Mouse (Mus musculus) megakaryocyte, embryonic 14.5 days (primary cell): Measurements from ENCODE around the gene Daxx. TPM values are rescaled to one million over a fixed set of nuclear protein-coding genes. Genes with fewer than 3 reads are reported as not detected.

Experiments
- H3K27me3 ChIP-seq: replicated peaks from 2 replicates; pipeline ENCODE3; 2012; ENCODE audit warnings: inconsistent platforms
- H3K36me3 ChIP-seq: replicated peaks from 2 replicates; pipeline ENCODE3; 2012; ENCODE audit warnings: low read length, inconsistent platforms, mixed read lengths
- H3K4me1 ChIP-seq: 2 replicates; pipeline ENCODE4 v1.6.1; 2012; ENCODE audit warnings: inconsistent platforms
- H3K4me3 ChIP-seq: replicated peaks from 2 replicates; pipeline ENCODE3; 2012; ENCODE audit warnings: moderate library complexity, mild to moderate bottlenecking, inconsistent platforms
- H3K9me3 ChIP-seq: 2 replicates; pipeline ENCODE4 v1.6.1; 2012; ENCODE audit warnings: inconsistent platforms
- FLI1 ChIP-seq: IDR thresholded peaks from 2 replicates; pipeline ENCODE4 v1.6.1; 2012; ENCODE audit warnings: low read length, inconsistent platforms, mixed read lengths
- GATA1 ChIP-seq: IDR thresholded peaks from 3 replicates; pipeline ENCODE4 v1.6.1; 2012; ENCODE audit warnings: mixed read lengths, low read length, inconsistent platforms, borderline replicate concordance
- polyA plus RNA-seq: library from polyadenylated mRNA; stranded (reverse); fragments of >175 nt; gene quantifications from 2 replicates; pipeline ENCODE4 v1.2.3, GENCODE M21; 2012; ENCODE audit warnings: low replicate concordance; ENCODE audit not compliant: insufficient read depth

The Daxx gene
- polyA plus RNA-seq, 1 experiment, result 20.0 TPM

DNA sequence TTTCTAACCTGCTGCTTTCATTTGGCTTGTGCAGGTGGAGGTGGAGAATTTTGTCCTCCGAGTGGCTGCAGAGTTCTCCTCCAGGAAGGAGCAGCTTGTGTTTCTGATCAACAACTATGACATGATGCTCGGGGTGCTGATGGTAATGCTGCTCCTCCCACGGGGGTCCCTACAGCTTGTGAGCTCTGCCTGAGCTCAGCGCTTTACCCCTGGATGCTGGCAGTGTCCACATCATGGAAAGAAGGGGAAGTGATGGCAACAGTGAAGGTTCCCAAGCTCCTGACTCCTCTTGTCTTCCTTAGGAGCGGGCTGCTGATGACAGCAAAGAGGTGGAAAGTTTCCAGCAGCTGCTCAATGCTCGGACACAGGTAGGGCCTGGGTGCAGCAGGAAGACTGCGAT, 53.7 kb downstream of the Daxx start:
- H3K36me3 ChIP-seq, result peaks cover 72% of the 10 kb centered on the region
- no peak for TF ChIP-seq FLI1
- TF ChIP-seq GATA1, result no peak

More for the DNA sequence above, 53.7 kb downstream of the Daxx start:
- Histone ChIP-seq H3K4me3 (no peak overlapping the region), H3K9me3 (no peaks in the 10 kb centered on the region), H3K27me3 (peaks cover 2% of the 10 kb centered on the region), H3K4me1 (peaks cover 6% of the 10 kb centered on the region)

Other genes starting within 250 kb of the Daxx start
- 70.4 and 414 TPM in 2 replicates for gene Hnrnpm, start 222.6 kb upstream of the Daxx start, polyA plus RNA-seq
- 77.9 and 126 TPM in 2 replicates for gene March2, start 190.7 kb upstream of the Daxx start, polyA plus RNA-seq
- gene Rab11b, start 148.9 kb upstream of the Daxx start, polyA plus RNA-seq, result 140 and 309 TPM in 2 replicates
- gene Angptl4, start 127.6 kb upstream of the Daxx start, polyA plus RNA-seq, result 0.59 and 1.5 TPM in 2 replicates
- 3.8 and 3.9 TPM in 2 replicates for gene Kank3, start 98.9 kb upstream of the Daxx start, polyA plus RNA-seq
- 840 and 6,431 TPM in 2 replicates for gene Rps28, start 84.9 kb upstream of the Daxx start, polyA plus RNA-seq
- gene Ndufa7, start 84.8 kb upstream of the Daxx start, polyA plus RNA-seq, result 1,277 and 1,645 TPM in 2 replicates
- 16.0 and 94.0 TPM in 2 replicates for gene Cd320, start 66.3 kb upstream of the Daxx start, polyA plus RNA-seq
- not detected in 2 replicates for gene Gm7029, start 35.6 kb upstream of the Daxx start, polyA plus RNA-seq
- 9.8 and 31.7 TPM in 2 replicates for gene Kifc1, start 18.8 kb upstream of the Daxx start, polyA plus RNA-seq
- gene Platr17, start 4.3 kb upstream of the Daxx start, polyA plus RNA-seq, result not detected in 2 replicates
- 362 and 606 TPM in 2 replicates for gene Tapbp, start 6.5 kb downstream of the Daxx start, polyA plus RNA-seq
- gene Zbtb22, start 6.5 kb downstream of the Daxx start, polyA plus RNA-seq, result 45.3 and 51.7 TPM in 2 replicates
- gene Rgl2, start 20.1 kb downstream of the Daxx start, polyA plus RNA-seq, result 90.4 and 221 TPM in 2 replicates
- 39.4 and 269 TPM in 2 replicates for gene Pfdn6, start 30.9 kb downstream of the Daxx start, polyA plus RNA-seq
- gene Wdr46, start 31.2 kb downstream of the Daxx start, polyA plus RNA-seq, result 58.7 and 64.2 TPM in 2 replicates
- 15.5 and 19.7 TPM in 2 replicates for gene B3galt4, start 42.1 kb downstream of the Daxx start, polyA plus RNA-seq
- gene Vps52, start 46.4 kb downstream of the Daxx start, polyA plus RNA-seq, result 75.8 and 138 TPM in 2 replicates
- gene Rps18, start 46.6 kb downstream of the Daxx start, polyA plus RNA-seq, result 17.5 and 129 TPM in 2 replicates
- 144 and 307 TPM in 2 replicates for gene H2-K1, start 90.9 kb downstream of the Daxx start, polyA plus RNA-seq
- 5.3 and 24.9 TPM in 2 replicates for gene Ring1, start 115.3 kb downstream of the Daxx start, polyA plus RNA-seq
- gene H2-Ke6, start 118.6 kb downstream of the Daxx start, polyA plus RNA-seq, result 12.4 and 22.2 TPM in 2 replicates
- gene Slc39a7, start 122.3 kb downstream of the Daxx start, polyA plus RNA-seq, result 63.6 and 95.7 TPM in 2 replicates
- gene Rxrb, start 122.4 kb downstream of the Daxx start, polyA plus RNA-seq, result 66.5 and 117 TPM in 2 replicates
- 19.6 and 36.5 TPM in 2 replicates for gene Col11a2, start 130.0 kb downstream of the Daxx start, polyA plus RNA-seq
- gene H2-Oa, start 182.9 kb downstream of the Daxx start, polyA plus RNA-seq, result 9.5 and 12.1 TPM in 2 replicates
- 19.3 and 32.1 TPM in 2 replicates for gene H2-DMa, start 210.1 kb downstream of the Daxx start, polyA plus RNA-seq
- 174 and 242 TPM in 2 replicates for gene Brd2, start 213.2 kb downstream of the Daxx start, polyA plus RNA-seq
- gene H2-DMb2, start 233.9 kb downstream of the Daxx start, polyA plus RNA-seq, result 1.5 TPM in 1 of 2 replicates, not detected in the other
- 1.1 TPM in 1 of 2 replicates, not detected in the other for gene H2-DMb1, start 243.7 kb downstream of the Daxx start, polyA plus RNA-seq